Mouse (Mus musculus): Measurements from ENCODE around the gene Sod2. TPM values are rescaled to one million over a fixed set of nuclear protein-coding genes. Genes with fewer than 3 reads are reported as not detected.

Gene Sod2
- total and polyA plus RNA-seq, 3 experiments, result 284 to 320 (median 293) TPM

- Histone ChIP-seq H3K36me3 (ENCODE audit: control insufficient read depth in 1 of 2, insufficient read depth in 2 of 2, low read length in 2 of 2) (peaks cover 0 to 2% of the 10 kb centered on the region in 2 experiments; a peak in 1 of 4 replicates), H3K9me3 (replicated peaks; ENCODE audit: insufficient read depth, low read length) (no peaks in the 10 kb centered on the region), H3K79me2 (ENCODE audit: control insufficient read depth, insufficient read depth, low read length, poor library complexity) (peaks cover 12% of the 10 kb centered on the region), H3K4me1 (ENCODE audit: control insufficient read depth in 1 of 2, insufficient read depth in 2 of 2, low read length in 2 of 2) (no peaks in the 10 kb centered on the region), H3K27me3 (ENCODE audit: control insufficient read depth in 1 of 2, insufficient read depth in 2 of 2, low read length in 2 of 2) (no peaks in the 10 kb centered on the region), H3K9ac (ENCODE audit: control insufficient read depth, low read depth, low read length, poor library complexity, severe bottlenecking) (no peak overlapping the region), H3K4me3 (ENCODE audit: control insufficient read depth in 1 of 2, insufficient read depth in 1 of 2, low read depth in 2 of 2, low read length in 2 of 2) (no peak overlapping the region), H3K27ac (ENCODE audit: control insufficient read depth, low read depth, low read length) (no peak overlapping the region)
- peak; percentile 53 for TF ChIP-seq ZC3H11A (IDR thresholded peaks at IDR 0.05; ENCODE audit: low read depth, low read length)
- peak; percentile 59 for TF ChIP-seq RAD21 (IDR thresholded peaks at IDR 0.05; ENCODE audit: low read depth, low read length)
- no peak for TF ChIP-seq MAX (IDR thresholded peaks at IDR 0.05; ENCODE audit: low read length)
- peak; percentile 83 for TF ChIP-seq SMC3 (IDR thresholded peaks at IDR 0.05; ENCODE audit: low read depth, low read length)
- peak; percentile 51 to 73 (median 56); a peak in 5 of 6 replicates for TF ChIP-seq CTCF (IDR thresholded peaks at IDR 0.05 in 2 of 3, conservative IDR thresholded peaks at IDR 0.05 in 1 of 3; ENCODE audit: control insufficient read depth in 1 of 3, insufficient read depth in 1 of 3, low read depth in 2 of 3, low read length in 3 of 3, poor library complexity in 1 of 3, severe bottlenecking in 1 of 3)
- DNase-seq (ENCODE audit: low read depth, low spot score), result peak; percentile 55
Measured at GRCm38 (mm10) chr17:12996345-12996744, 10.3 kb upstream of the Sod2 start.

DNA sequence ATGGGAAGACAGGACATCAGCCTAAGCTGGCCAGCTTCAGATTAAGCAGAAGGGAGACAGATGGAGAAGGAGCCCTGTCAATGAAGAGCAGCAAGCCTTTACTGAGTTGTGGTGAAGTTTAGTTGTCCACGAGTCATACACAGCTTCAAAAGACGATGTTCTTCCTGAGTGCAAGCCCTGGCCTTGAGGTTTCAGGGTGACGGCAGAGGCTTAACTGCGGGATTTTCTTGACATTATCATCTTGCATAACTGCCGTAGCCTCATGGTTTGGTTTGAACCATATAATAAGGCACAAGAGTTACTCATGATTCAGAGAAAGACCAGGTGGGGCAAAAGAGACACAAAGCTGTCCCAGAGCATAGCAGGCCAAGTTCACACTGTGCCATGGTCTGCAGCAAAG is 8.8 kb upstream of the Sod2 start:
- no peak overlapping the region for H3K9ac ChIP-seq (ENCODE audit: control insufficient read depth, low read depth, low read length, poor library complexity, severe bottlenecking)
- H3K4me3 ChIP-seq (ENCODE audit: control insufficient read depth in 1 of 2, insufficient read depth in 1 of 2, low read depth in 2 of 2, low read length in 2 of 2), result no peak overlapping the region
- no peak for DNase-seq (ENCODE audit: low read depth, low spot score)
- peaks cover under 1% of the 10 kb centered on the region; the same call in 1 of the 2 replicates for H3K79me2 ChIP-seq (ENCODE audit: control insufficient read depth, insufficient read depth, low read length, poor library complexity)
- no peaks in the 10 kb centered on the region for H3K4me1 ChIP-seq (ENCODE audit: control insufficient read depth in 1 of 2, insufficient read depth in 2 of 2, low read length in 2 of 2)
- no peaks in the 10 kb centered on the region for H3K9me3 ChIP-seq (replicated peaks; ENCODE audit: insufficient read depth, low read length)
- H3K27me3 ChIP-seq (ENCODE audit: control insufficient read depth in 1 of 2, insufficient read depth in 2 of 2, low read length in 2 of 2), result no peaks in the 10 kb centered on the region
- TF ChIP-seq POLR2AphosphoS5 (IDR thresholded peaks at IDR 0.05; ENCODE audit: borderline replicate concordance, low read depth, low read length) (no peak), ZNF384 (IDR thresholded peaks at IDR 0.05; ENCODE audit: low read depth, low read length) (no peak), SMC3 (IDR thresholded peaks at IDR 0.05; ENCODE audit: low read depth, low read length) (no peak), MEF2A (IDR thresholded peaks at IDR 0.05; ENCODE audit: extremely low read depth, insufficient replicate concordance, low read depth, low read length, poor library complexity, severe bottlenecking) (no peak), ZC3H11A (IDR thresholded peaks at IDR 0.05; ENCODE audit: low read depth, low read length) (no peak), POLR2A (IDR thresholded peaks at IDR 0.05; ENCODE audit: control insufficient read depth in 1 of 2, insufficient read depth in 1 of 2, low read depth in 1 of 2, low read length in 2 of 2, poor library complexity in 1 of 2) (no peak), CHD1 (IDR thresholded peaks at IDR 0.05; ENCODE audit: low read depth, low read length) (no peak), EP300 (IDR thresholded peaks at IDR 0.05; ENCODE audit: low read depth in 1 of 2, low read length in 2 of 2) (no peak), ZMIZ1 (IDR thresholded peaks at IDR 0.05; ENCODE audit: low read depth, low read length) (no peak), KAT2A (conservative IDR thresholded peaks at IDR 0.05; ENCODE audit: low read depth, low read length) (no peak), GABPA (IDR thresholded peaks at IDR 0.05; ENCODE audit: low read depth, low read length) (no peak)
- H3K27ac ChIP-seq (ENCODE audit: control insufficient read depth, low read depth, low read length), result no peak overlapping the region
- peaks cover 0 to 2% of the 10 kb centered on the region in 2 experiments; a peak in 1 of 4 replicates for H3K36me3 ChIP-seq (ENCODE audit: control insufficient read depth in 1 of 2, insufficient read depth in 2 of 2, low read length in 2 of 2)

DNA sequence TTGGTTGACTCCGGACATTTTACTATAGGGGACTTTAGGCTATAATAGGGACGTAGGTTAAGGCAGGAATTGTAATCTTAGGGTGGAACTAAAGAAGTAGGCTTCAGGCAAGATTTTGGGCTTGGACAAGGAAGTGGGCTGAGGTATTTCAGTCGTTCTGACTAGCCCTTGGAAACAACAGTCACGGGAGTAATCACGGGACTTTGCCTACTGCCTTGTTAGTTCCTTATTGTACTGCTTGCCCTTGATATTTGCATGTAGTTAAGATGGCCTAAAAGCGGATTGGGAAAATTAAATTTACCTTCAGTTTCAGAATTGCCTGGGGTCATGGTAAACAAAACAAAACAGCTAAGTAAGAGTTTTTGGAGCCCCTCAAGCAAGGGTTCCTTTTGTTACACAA is 7.6 kb upstream of the Sod2 start:
- no peak overlapping the region for H3K9ac ChIP-seq (ENCODE audit: control insufficient read depth, low read depth, low read length, poor library complexity, severe bottlenecking)
- TF ChIP-seq EP300 (IDR thresholded peaks at IDR 0.05; ENCODE audit: low read depth in 1 of 2, low read length in 2 of 2), result no peak
- no peak for TF ChIP-seq ZC3H11A (IDR thresholded peaks at IDR 0.05; ENCODE audit: low read depth, low read length)
- TF ChIP-seq RAD21 (IDR thresholded peaks at IDR 0.05; ENCODE audit: low read depth, low read length), result no peak
- no peak for TF ChIP-seq POLR2AphosphoS2 (IDR thresholded peaks at IDR 0.05; ENCODE audit: low read length)
- TF ChIP-seq JUND (IDR thresholded peaks at IDR 0.05; ENCODE audit: low read depth, low read length), result no peak
- TF ChIP-seq TCF12 (IDR thresholded peaks at IDR 0.05; ENCODE audit: low read depth, low read length), result no peak
- H3K79me2 ChIP-seq (ENCODE audit: control insufficient read depth, insufficient read depth, low read length, poor library complexity), result no peaks in the 10 kb centered on the region
- no peaks in the 10 kb centered on the region for H3K36me3 ChIP-seq (ENCODE audit: control insufficient read depth in 1 of 2, insufficient read depth in 2 of 2, low read length in 2 of 2)
- H3K4me1 ChIP-seq (ENCODE audit: control insufficient read depth in 1 of 2, insufficient read depth in 2 of 2, low read length in 2 of 2), result no peaks in the 10 kb centered on the region
- no peak overlapping the region for H3K4me3 ChIP-seq (ENCODE audit: control insufficient read depth in 1 of 2, insufficient read depth in 1 of 2, low read depth in 2 of 2, low read length in 2 of 2)
- H3K27ac ChIP-seq (ENCODE audit: control insufficient read depth, low read depth, low read length), result no peak overlapping the region
- H3K27me3 ChIP-seq (ENCODE audit: control insufficient read depth in 1 of 2, insufficient read depth in 2 of 2, low read length in 2 of 2), result no peaks in the 10 kb centered on the region
- H3K9me3 ChIP-seq (replicated peaks; ENCODE audit: insufficient read depth, low read length), result no peaks in the 10 kb centered on the region
- DNase-seq (ENCODE audit: low read depth, low spot score), result no peak

All from MEL (cell line).